Mouse (Mus musculus) liver (tissue): ENCODE measurements around the gene Olfr178.

ENCODE experiments used
- DNase-seq: peaks from one replicate; pipeline ENCODE4 v3.0.0-alpha.2; 2020; ENCODE audit warnings: mixed read lengths

Gene Olfr178

DNA sequence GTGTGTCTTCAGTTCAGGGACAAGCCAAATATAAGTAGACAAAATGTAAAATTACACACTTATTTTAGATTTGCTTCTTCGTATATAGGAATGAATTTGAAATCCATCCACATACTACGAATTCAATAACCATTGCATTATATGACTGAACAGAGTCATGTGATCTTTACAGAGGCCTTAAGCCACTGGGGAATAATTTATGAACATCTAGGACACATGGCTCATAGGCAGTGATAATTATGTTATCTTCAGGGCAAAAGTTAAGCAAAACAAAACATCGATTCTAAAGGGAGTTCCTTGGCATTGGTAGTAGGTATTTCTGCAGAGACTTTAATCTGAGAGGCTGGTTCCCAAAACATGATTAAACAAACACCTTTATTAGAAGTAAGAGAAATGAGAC lies at the start of gene Olfr178:
Olfr178 (minus strand) TSS at position 101 of the 400 bp plus-strand sequence.
- DNase-seq, result no peak

DNA sequence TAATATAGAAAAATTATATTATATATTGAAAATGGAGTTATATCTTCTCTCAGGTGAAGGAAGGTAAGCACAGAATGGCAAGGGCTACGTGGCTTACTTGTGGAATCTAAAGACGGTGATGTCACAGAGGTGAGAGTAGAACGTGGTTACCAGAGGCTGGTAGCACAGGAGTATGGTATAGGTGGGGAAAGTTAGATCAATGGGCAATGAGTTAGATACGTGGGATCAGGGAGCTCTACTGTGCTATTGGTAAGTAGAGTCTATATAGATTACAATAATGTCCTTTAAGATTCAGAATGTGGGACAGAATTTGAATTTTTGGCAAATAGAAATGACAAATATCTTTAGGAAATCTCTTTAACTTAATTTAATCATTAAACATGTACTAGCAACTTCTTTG lies 37.4 kb upstream of the Olfr178 start, which contains the start of gene Olfr180:
Olfr180 (minus strand) TSS at position 101 of the 400 bp plus-strand sequence.
- DNase-seq, result no peak

DNA sequence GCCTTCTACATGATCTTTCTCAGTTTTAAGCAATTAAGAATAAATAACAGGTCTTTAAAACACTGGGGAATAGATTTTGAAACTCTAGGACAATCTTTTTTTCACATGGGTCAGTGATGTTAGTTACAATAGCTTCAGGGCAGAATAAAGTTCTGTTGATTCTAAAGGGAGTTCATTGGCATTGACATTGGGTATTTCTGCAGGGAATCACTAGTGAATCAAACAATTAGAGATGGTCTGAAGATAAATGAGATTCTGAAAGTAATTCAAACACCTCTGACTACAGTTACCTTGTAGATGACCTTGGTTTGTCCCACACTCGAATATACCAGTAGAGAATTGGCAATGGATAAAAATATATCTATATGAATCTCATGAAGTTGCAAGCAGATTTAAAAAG lies 36.8 kb upstream of the Olfr178 start, which contains the start of gene Olfr181:
Olfr181 (minus strand) TSS at position 101 of the 400 bp plus-strand sequence.
- no peak for DNase-seq

DNA sequence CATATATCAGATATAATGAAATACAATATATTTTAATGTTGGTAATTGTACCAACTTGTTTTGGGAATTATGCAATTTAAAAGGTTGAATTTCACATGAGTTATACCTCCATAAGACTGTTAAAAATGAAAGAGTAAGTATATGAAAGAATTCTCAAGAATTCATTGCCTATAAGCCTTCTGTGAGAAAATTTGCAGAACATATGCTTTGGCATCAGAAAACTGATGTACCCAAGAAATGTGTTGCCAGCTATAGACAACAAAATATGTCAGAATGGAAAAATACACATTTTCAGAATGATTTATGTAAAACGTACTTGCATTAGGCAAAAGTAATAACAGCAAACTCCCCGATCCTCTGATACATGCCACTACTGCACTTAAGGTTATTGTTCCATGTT lies 7.4 kb downstream of the Olfr178 start:
- no peak for DNase-seq

DNA sequence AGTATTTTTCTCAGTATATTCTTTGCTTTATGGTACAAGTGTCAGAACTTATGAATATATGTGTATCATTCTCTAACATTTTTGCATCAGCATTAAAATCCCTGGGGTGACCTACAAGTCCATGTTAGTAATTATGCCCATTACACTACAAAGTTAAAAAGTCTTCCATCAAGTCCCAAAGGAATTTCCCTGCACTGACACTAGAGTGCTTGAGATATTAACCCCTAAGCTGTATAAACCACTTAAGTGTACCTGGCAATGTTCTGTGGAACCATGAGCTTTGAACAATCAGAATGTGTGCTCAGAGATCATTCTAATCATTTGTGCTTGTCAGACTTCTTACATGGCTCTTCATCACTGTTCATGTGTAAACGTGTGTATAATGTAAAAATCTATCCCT lies 17.2 kb downstream of the Olfr178 start, which contains the start of gene Olfr177:
Olfr177 (minus strand) TSS at position 101 of the 400 bp plus-strand sequence.
- no peak for DNase-seq

DNA sequence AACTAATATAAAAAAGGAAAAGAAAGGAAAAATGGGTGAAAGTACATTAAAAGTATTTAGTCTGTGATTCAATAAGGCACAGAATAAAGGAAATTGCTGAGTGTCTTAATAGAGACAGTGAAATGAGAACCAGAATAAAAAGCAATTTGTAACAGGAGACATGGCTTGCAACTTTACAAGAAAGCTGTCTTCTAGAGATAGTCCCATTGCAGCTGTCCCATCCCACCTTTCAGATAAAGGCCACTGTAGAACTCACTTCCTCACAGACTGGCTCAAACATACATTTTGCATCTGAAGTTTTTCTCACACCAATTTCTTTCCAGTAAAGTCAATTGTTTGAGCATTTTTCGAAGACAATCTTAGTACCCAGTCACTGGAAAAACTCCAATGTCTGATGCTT lies 30.4 kb downstream of the Olfr178 start:
- DNase-seq, result no peak

DNA sequence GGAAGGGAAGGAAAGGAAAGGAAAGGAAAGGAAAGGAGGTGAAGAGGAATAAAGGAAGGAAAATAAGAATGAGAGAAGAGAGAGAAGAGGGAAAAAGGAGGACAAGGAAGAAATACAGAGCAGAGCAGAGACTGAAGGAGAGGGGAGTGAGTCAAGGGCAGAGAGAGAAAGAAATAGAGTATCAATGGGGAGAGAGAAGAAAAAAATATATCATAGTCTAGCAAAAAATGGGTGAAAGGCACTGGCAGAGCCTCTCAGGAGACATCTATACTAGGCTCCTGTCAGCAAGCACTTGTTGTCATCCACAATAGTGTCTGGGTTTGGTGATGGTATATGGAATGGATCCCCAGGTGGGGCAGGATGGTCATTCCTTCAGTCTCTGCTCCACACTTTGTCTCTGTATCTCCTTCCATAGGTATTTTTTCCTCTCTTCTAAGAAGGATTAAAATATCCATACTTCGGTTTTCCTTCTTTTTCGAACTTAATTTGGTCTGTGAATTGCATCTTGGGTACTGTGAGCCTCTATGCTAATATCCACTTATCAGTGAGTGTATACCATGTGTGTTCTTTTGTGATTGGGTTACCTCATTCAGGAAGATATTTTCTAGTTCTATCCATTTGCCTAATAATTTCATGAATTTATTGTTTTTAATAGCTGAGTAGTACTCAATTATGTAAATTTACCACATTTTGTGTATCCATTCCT lies 31.7 kb downstream of the Olfr178 start:
- no peak for DNase-seq
